Mouse (Mus musculus) hindbrain, embryonic 14.5 days (tissue): Measurements from ENCODE around the gene Castor1. TPM values are rescaled to one million over a fixed set of nuclear protein-coding genes. Genes with fewer than 3 reads are reported as not detected.
A peak's percentile ranks its signal among the peaks of the same experiment; 100 is the strongest.

Source experiments
- ATAC-seq: fragments of 200-750 bp; cut with Nextera tagmentation; 2 replicates; pipeline ENCODE4 v1.8.0; 2017; ENCODE audit warnings: moderate number of reproducible peaks, mild to moderate bottlenecking, moderate TSS enrichment, moderate library complexity; ENCODE audit not compliant: low FRiP score
- DNase-seq: peaks from one replicate; pipeline ENCODE4 v3.0.0-alpha.2; 2015; ENCODE audit warnings: low spot score
- H3K27ac ChIP-seq: fragments of 300-500 bp; sonication (generic); 2 replicates; pipeline ENCODE4 v1.5.1; 2014; ENCODE audit warnings: mild to moderate bottlenecking, moderate library complexity
- H3K27me3 ChIP-seq: fragments of 300-500 bp; sonication (generic); 2 replicates; pipeline ENCODE4 v1.6.1; 2014; ENCODE audit warnings: mild to moderate bottlenecking, low read length, mixed read lengths; ENCODE audit not compliant: control insufficient read depth, insufficient read depth
- H3K36me3 ChIP-seq: fragments of 300-500 bp; sonication (generic); replicated peaks from 2 replicates; pipeline ENCODE4 v1.6.1; 2014; ENCODE audit not compliant: control insufficient read depth, insufficient read depth
- H3K4me1 ChIP-seq: fragments of 300-500 bp; sonication (generic); replicated peaks from 2 replicates; pipeline ENCODE4 v1.6.1; 2014; ENCODE audit warnings: antibody characterized with exemption, low read length, mixed read lengths; ENCODE audit not compliant: control insufficient read depth, insufficient read depth
- H3K4me2 ChIP-seq: fragments of 300-500 bp; sonication (generic); replicated peaks from 2 replicates; pipeline ENCODE4 v1.6.1; 2014; ENCODE audit warnings: mild to moderate bottlenecking, moderate library complexity
- H3K4me3 ChIP-seq: fragments of 300-500 bp; sonication (generic); replicated peaks from 2 replicates; pipeline ENCODE4 v1.5.1; 2014; ENCODE audit warnings: mild to moderate bottlenecking, low read length
- H3K9ac ChIP-seq: fragments of 300-500 bp; sonication (generic); 2 replicates; pipeline ENCODE4 v1.6.1; 2014
- H3K9me3 ChIP-seq: fragments of 300-500 bp; sonication (generic); 2 replicates; pipeline ENCODE4 v1.6.1; 2016; ENCODE audit warnings: low read length; ENCODE audit not compliant: control insufficient read depth
- WGBS: fragments of 180-500 bp; shearing (Covaris S2); extraction: QIAGEN DNeasy Blood & Tissue Kit; methylation state at CpG from one replicate; pipeline ENCODE4 v1.1.7; 2014; 5-methylcytosine and 5-hydroxymethylcytosine counted together
- polyA plus RNA-seq: library from polyadenylated mRNA; unstranded; fragments of >200 nt; fragmentation: Nextera tagmentation; extraction: Ambion mirVana; gene quantifications from 2 replicates; pipeline ENCODE4 v1.2.1, GENCODE M21; 2014

The Castor1 gene
- polyA plus RNA-seq, 1 experiment from 2014 or later, result 4.5 TPM

DNA sequence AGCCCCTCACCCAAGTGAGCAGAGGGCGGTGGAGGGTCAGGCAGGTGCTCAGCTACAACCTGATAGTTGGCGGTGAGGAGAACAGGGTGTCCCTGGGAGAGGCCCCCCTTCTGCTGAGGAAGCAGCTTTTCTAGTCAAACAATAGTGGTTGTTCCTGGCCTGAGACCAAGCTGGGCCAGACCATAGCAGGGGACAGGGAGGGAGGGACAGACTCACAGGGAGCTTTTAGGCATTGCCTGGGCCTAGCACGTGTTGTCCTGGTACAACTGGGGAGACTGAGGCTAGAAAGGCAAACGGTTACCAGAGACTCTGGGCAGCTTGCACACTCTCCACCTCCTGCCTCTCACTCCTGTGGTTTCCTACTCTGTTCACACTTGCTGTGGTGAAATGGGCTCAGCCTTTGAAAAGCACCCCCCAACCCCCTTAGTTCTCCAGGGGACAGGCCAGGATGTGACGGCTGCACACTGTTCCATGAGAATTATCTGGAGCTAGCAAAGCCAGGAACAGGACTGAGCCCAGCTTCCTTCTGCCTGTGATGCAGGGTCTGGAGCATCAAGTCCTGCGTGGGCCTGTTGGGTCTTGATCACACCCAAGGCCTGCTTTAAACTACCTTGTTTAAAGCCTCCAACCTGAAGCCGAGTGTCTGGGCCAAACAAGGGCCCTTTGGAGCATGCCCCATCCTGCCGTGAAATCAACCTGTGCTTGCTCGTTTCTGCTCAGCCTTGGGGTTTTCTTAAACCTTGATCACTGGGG lies 1.6 kb upstream of the Castor1 start:
- Histone ChIP-seq H3K27ac (no peak overlapping the region), H3K9me3 (0 out of 2 replicates have a peak, but pooled peaks cover 5% of the 10 kb centered on the region), H3K4me2 (no peak overlapping the region), H3K4me3 (no peak overlapping the region), H3K4me1 (0 out of 2 replicates have a peak, but pooled peaks cover 7% of the 10 kb centered on the region), H3K9ac (no peak overlapping the region), H3K27me3 (peaks cover 26% of the 10 kb centered on the region), H3K36me3 (peaks cover 43% of the 10 kb centered on the region)
- no peak for ATAC-seq
- DNase-seq, result no peak
- WGBS, result 83% methylated on average over 9 of the region's 9 CpGs

DNA sequence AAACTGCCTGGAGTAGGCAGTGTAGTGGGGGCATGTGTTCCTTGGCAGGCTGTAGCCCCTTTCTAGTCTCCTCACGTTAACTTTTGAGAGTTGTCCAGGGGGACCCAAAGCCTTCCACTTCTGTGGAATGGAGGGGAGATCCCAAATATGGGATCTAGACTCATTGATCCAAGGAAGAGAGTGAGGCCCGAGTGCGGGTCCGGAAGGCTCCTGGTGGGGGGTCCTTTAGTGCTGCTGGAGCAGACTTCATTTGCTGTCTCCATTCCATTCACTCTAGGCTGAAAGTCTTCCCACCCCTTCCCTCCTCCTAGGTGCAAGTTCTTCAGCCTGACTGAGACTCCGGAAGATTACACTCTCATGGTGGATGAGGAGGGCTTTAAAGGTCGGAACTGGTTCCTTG lies 612 bp downstream of the Castor1 start:
- Histone ChIP-seq H3K4me2 (peak overlapping the region; percentile 79), H3K9ac (peak overlapping the region; percentile 49), H3K4me1 (0 out of 2 replicates have a peak, but pooled peaks cover 7% of the 10 kb centered on the region), H3K9me3 (0 out of 2 replicates have a peak, but pooled peaks cover 5% of the 10 kb centered on the region), H3K27ac (no peak overlapping the region), H3K36me3 (peaks cover 24% of the 10 kb centered on the region), H3K27me3 (peaks cover 26% of the 10 kb centered on the region), H3K4me3 (peak overlapping the region; percentile 37)
- 4% methylated on average over 6 of the region's 6 CpGs for WGBS
- no peak for DNase-seq
- ATAC-seq, result no peak

DNA sequence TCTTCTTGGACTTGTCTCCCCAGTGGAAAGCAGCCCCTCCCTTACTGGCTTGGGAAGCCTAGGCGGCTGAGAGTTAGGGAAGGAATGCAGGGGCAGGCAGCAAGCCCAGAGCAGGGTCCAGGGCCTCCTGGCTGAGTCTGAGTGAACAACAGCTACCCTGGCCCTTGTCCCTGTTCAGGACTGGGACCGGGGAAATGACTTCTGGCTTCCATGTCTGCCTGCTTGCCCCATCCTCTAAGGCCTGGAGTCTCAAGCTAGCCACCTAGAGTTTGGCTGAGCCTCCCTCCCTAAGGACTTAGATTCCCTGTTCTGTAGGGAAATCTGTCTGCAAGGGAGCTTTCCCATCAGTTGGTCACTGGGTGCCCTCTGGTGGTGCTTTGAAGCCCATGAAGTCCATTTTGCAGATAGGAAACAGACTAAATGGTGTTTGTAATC lies 1.3 kb downstream of the Castor1 start:
- Histone ChIP-seq H3K27me3 (peaks cover 26% of the 10 kb centered on the region), H3K4me2 (peak overlapping the region; percentile 79; the same call in 1 of the 2 replicates), H3K27ac (no peak overlapping the region), H3K9ac (no peak overlapping the region), H3K9me3 (0 out of 2 replicates have a peak, but pooled peaks cover 5% of the 10 kb centered on the region), H3K4me3 (no peak overlapping the region), H3K4me1 (0 out of 2 replicates have a peak, but pooled peaks cover 7% of the 10 kb centered on the region), H3K36me3 (peaks cover 17% of the 10 kb centered on the region)
- ATAC-seq (no peak; the same call in 1 of the 2 replicates), DNase-seq (peak; percentile 66)
- WGBS, result 14% methylated on average over 2 of the region's 2 CpGs

DNA sequence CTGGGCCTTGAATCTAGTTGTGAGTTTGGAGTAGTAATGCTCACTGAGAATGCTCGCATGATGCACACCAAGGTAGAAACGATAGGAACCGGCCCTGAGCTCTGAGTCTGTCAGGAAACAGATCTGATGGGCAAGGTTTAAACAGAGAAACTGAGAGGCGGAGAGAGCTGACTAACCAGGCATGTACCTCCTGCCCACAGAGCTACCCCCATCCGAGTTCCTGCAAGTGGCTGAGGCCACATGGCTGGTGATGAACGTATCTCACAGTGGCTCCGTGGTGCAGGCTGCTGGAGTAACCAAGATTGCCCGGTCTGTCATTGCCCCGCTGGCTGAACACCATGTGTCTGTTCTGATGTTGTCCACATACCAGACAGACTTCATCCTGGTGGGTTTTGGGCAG lies 1.9 kb downstream of the Castor1 start:
- H3K36me3 ChIP-seq, result peaks cover 11% of the 10 kb centered on the region
- no peak for DNase-seq
- H3K27ac ChIP-seq, result no peak overlapping the region
- H3K9ac ChIP-seq, result no peak overlapping the region
- peaks cover 26% of the 10 kb centered on the region for H3K27me3 ChIP-seq
- no peak for ATAC-seq
- 66% methylated on average over 9 of the region's 9 CpGs for WGBS
- 0 out of 2 replicates have a peak, but pooled peaks cover 7% of the 10 kb centered on the region for H3K4me1 ChIP-seq
- H3K4me3 ChIP-seq, result no peak overlapping the region
- 0 out of 2 replicates have a peak, but pooled peaks cover 5% of the 10 kb centered on the region for H3K9me3 ChIP-seq
- H3K4me2 ChIP-seq, result no peak overlapping the region

DNA sequence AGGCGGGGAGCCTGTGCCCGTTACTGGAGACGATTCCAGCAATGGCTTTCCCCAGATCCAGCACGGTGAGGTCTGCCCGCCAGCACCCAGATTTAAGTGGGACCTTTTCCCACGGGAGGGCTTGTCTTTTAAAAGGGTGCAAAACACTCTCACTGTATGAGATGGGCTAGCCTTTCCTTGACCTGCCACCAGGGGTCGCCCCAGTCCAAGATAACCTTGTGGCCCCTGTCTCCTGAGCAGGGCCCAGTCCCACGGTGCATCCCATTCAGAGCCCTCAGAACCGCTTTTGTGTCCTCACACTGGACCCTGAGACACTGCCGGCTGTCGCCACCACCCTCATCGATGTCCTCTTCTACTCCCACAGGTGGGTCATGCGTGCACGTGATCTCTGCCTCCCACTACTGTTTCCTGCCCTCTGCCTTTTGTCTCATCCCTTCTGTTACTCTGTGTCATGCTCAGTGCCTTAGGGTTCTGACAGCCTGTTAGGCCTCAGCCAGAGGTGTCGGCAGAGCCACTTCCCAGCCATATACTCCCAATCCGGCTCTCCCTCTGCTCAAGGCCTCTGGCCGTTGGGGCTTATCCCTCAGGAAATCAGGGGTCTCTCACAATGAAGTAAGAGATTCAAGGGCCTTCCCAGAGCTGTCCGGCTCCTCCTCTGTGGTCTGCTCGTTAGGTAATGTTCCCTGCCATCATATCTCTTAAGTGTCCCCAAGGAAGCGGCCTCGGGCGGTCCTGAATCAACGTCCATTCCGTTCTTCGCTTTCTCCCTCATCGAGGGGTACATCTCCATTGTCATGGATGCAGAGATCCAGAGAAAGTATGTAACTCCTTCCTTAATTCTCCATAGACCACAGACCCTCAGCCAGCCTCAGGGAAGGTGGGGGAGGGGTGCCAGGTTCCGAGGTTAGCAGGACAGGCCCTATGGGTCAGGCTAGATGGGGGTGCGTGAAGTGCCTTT lies 2.7 kb downstream of the Castor1 start:
- 49% methylated on average over 28 of the region's 28 CpGs for WGBS
- Histone ChIP-seq H3K36me3 (peaks cover 4% of the 10 kb centered on the region; the same call in 1 of the 2 replicates), H3K27ac (no peak overlapping the region), H3K4me1 (0 out of 2 replicates have a peak, but pooled peaks cover 7% of the 10 kb centered on the region), H3K9ac (no peak overlapping the region), H3K4me2 (no peak overlapping the region), H3K9me3 (0 out of 2 replicates have a peak, but pooled peaks cover 5% of the 10 kb centered on the region), H3K4me3 (no peak overlapping the region), H3K27me3 (peaks cover 26% of the 10 kb centered on the region)
- no peak for ATAC-seq
- DNase-seq, result peak; percentile 51

DNA sequence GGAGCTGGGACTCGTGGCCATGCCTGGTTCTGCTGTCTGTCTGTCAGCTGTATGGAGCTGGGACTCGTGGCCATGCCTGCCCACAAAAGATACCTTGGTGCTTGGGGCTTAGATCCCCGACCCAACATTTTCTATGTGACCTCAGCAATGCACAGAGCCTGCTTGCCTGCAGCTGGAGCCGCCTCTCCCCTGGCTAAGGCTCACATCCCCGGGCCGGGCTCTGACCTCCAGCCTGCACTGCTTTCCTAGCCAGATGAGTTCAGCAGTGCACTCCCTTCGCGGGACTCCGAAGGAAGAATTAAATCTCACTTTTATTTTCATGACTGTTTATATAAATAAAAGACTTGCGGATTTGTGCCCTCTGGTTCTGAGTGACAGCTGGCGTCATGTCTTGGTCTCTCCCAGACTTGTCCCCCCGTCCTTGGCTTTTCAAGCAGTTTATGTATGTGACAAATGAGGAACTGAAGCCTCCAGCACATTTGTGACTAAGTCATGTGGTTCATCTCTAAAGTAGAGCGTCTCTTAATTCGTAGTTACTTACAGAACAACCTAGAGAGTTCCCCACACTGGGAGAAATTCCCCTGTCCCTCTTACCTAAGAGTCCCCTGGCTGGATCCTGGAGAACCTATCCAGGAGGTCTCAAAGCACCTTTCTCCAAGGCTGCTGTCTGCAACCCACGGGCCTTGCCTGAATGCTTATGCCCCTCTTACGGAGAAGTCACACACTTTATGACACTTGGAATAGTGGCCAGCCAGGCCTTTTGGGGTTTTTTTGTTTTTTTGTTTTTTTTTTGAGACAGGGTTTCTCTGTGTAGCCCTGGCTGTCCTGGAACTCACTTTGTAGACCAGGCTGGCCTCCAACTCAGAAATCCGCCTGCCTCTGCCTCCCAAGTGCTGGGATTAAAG lies 4.3 kb downstream of the Castor1 start:
- 80% methylated on average over 17 of the region's 17 CpGs for WGBS
- Histone ChIP-seq H3K27me3 (peaks cover 22% of the 10 kb centered on the region), H3K9me3 (0 out of 2 replicates have a peak, but pooled peaks cover 5% of the 10 kb centered on the region), H3K27ac (no peak overlapping the region), H3K4me1 (0 out of 2 replicates have a peak, but pooled peaks cover 7% of the 10 kb centered on the region), H3K4me2 (no peak overlapping the region), H3K9ac (no peak overlapping the region), H3K4me3 (no peak overlapping the region), H3K36me3 (no peaks in the 10 kb centered on the region)
- ATAC-seq (no peak), DNase-seq (no peak)

DNA sequence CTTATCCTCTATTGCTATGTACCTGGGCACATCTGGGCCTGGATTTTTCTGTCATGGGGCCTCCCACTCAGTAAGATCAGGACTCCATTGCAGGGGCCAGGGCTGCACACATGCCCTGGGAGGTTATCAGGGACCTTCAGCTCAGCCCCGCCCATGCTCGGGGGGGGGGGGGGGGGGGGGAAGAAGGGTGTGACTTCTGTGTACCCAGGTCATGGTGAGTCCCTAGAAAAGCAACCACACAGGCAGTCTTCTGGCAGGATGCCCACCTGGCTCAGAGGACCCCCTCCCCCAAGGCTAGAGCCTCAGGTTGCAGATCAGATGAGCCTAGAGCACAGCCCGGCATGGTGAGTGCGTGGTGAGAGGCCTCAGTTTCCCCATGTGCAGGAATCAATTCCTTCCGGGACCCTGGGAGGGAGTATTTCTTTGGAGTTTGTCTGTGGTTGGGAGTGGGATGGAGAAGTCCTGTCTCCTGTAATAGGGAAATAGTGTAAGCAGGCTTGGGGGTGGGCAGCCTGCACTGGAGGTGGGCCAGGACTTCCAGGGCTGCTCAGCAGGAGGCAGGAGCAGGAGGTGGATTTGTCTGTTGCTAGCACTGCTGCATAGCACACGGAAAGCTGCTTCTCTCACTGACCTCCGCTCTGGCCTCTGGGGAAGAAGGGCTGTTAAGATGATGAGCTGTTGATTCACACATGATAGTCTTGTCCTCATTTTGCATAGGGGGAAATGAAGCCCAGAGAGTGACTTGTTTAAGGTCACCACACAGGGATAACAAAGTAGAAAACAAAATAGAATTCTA lies 5.6 kb downstream of the Castor1 start:
- WGBS, result 28% methylated on average over 6 of the region's 7 CpGs

DNA sequence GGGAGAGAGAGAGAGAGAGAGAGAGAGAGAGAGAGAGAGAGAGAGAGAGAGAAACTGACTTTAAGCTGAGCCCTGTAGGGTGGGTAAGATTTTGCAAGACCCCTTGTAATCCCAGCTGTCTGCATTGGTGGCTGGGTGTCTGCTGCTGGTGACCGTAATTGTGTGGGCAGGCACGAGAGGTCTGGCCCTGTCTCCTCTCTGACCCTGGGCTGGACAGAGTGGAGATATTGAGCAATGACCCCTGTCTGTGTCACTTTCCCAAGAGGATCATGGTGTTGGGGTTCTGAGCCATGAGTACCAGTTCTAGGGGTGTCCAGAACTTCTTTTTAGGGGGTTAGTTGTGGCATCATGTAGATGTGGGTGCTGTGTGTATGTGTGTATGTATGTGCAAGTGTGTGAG lies 6.2 kb downstream of the Castor1 start:
- no peaks in the 10 kb centered on the region for H3K4me1 ChIP-seq
- H3K36me3 ChIP-seq, result no peaks in the 10 kb centered on the region
- 0 out of 2 replicates have a peak, but pooled peaks cover 2% of the 10 kb centered on the region for H3K27me3 ChIP-seq
- H3K4me3 ChIP-seq, result no peak overlapping the region
- no peak overlapping the region for H3K9ac ChIP-seq
- H3K4me2 ChIP-seq, result no peak overlapping the region
- DNase-seq (no peak), ATAC-seq (no peak)
- 57% methylated on average over 2 of the region's 2 CpGs for WGBS
- H3K9me3 ChIP-seq, result no peaks in the 10 kb centered on the region
- H3K27ac ChIP-seq, result no peak overlapping the region

More for the DNA sequence above, 5.6 kb downstream of the Castor1 start:
- no peak for ATAC-seq
- H3K9me3 ChIP-seq, result no peaks in the 10 kb centered on the region
- peaks cover 9% of the 10 kb centered on the region for H3K27me3 ChIP-seq
- no peak overlapping the region for H3K4me2 ChIP-seq
- no peak overlapping the region for H3K27ac ChIP-seq
- no peak overlapping the region for H3K4me3 ChIP-seq
- no peak for DNase-seq
- no peak overlapping the region for H3K9ac ChIP-seq
- H3K4me1 ChIP-seq, result no peaks in the 10 kb centered on the region
- no peaks in the 10 kb centered on the region for H3K36me3 ChIP-seq
